Mouse (Mus musculus) neural tube, embryonic 11.5 days (tissue): ENCODE measurements at regions not wholly inside any gene's neighbourhood (a gene's known extent, or its start where the extent isn't known, plus 50 kb on each side); places are given as distances from the start of the nearest gene placed in this dataset.
"Not testable (repeated sequence)": the region's sequence is repeated elsewhere in the genome, so short reads cannot be mapped to it uniquely, and the experiment has no call there.

Experiments
- ATAC-seq: fragments of 200-750 bp; cut with Nextera tagmentation; 2 replicates; pipeline ENCODE4 v1.8.0; 2017; ENCODE audit warnings: moderate number of reproducible peaks, mild to moderate bottlenecking, moderate TSS enrichment, moderate library complexity; ENCODE audit not compliant: insufficient read depth, low FRiP score, low TSS enrichment
- DNase-seq: peaks from one replicate; pipeline ENCODE4 v3.0.0-alpha.2; 2015; ENCODE audit warnings: low spot score
- H3K27ac ChIP-seq: fragments of 300-500 bp; sonication (generic); 2 replicates; pipeline ENCODE4 v1.5.1; 2014; ENCODE audit warnings: low read depth, mild to moderate bottlenecking, low read length
- H3K27me3 ChIP-seq: fragments of 300-500 bp; sonication (generic); 2 replicates; pipeline ENCODE4 v1.6.1; 2014; ENCODE audit warnings: mild to moderate bottlenecking, low read length, mixed read lengths; ENCODE audit not compliant: control insufficient read depth, insufficient read depth
- H3K36me3 ChIP-seq: fragments of 300-500 bp; sonication (generic); 2 replicates; pipeline ENCODE4 v1.6.1; 2014; ENCODE audit warnings: mild to moderate bottlenecking, low read length, moderate library complexity, mixed read lengths; ENCODE audit not compliant: control insufficient read depth, insufficient read depth
- H3K4me1 ChIP-seq: fragments of 300-500 bp; sonication (generic); 2 replicates; pipeline ENCODE4 v1.6.1; 2014; ENCODE audit warnings: low read length, mixed read lengths; ENCODE audit not compliant: control insufficient read depth, insufficient read depth
- H3K4me2 ChIP-seq: fragments of 300-500 bp; sonication (generic); 2 replicates; pipeline ENCODE4 v1.6.1; 2014; ENCODE audit warnings: low read depth, mild to moderate bottlenecking, moderate library complexity
- H3K4me3 ChIP-seq: fragments of 300-500 bp; sonication (generic); 2 replicates; pipeline ENCODE4 v1.5.1; 2014; ENCODE audit warnings: low read depth, low read length
- H3K9ac ChIP-seq: fragments of 300-500 bp; sonication (generic); 2 replicates; pipeline ENCODE4 v1.6.1; 2014; ENCODE audit warnings: mild to moderate bottlenecking, low read length
- H3K9me3 ChIP-seq: fragments of 300-500 bp; sonication (generic); 2 replicates; pipeline ENCODE4 v1.6.1; 2016; ENCODE audit warnings: low read length; ENCODE audit not compliant: control insufficient read depth
- WGBS: fragments of 180-500 bp; shearing (Covaris S2); extraction: QIAGEN DNeasy Blood & Tissue Kit; methylation state at CpG from one replicate; pipeline ENCODE4 v1.1.7; 2014; 5-methylcytosine and 5-hydroxymethylcytosine counted together

DNA sequence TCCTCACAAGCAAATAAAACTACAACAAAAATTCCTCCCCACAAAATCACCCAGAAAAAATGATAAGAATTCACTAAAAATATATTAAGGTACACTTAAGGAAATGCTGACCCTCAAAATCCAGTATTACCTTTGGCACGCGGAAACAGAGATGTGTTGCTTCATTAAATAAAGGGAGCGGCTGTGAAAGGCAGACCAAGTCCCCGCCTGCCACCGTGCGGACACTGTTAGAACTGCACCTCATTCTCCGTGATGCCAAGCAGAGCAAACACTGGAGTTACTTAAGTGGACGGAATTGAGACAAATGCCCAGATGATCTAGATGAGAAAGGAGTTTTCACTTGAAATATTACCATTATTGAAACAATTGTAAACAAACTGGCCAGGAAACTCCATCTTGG lies 1839.1 kb downstream of the 9330182O14Rik start:
- DNase-seq (peak; percentile 79), ATAC-seq (peak; percentile 83; the same call in 1 of the 2 replicates)
- H3K9ac ChIP-seq, result no peak overlapping the region
- no peaks in the 10 kb centered on the region for H3K9me3 ChIP-seq
- H3K4me3 ChIP-seq, result no peak overlapping the region
- H3K4me1 ChIP-seq, result no peaks in the 10 kb centered on the region
- H3K27ac ChIP-seq, result no peak overlapping the region
- no peak overlapping the region for H3K4me2 ChIP-seq
- 3% methylated on average over 8 of the region's 8 CpGs for WGBS
- H3K27me3 ChIP-seq, result no peaks in the 10 kb centered on the region
- H3K36me3 ChIP-seq, result no peaks in the 10 kb centered on the region

DNA sequence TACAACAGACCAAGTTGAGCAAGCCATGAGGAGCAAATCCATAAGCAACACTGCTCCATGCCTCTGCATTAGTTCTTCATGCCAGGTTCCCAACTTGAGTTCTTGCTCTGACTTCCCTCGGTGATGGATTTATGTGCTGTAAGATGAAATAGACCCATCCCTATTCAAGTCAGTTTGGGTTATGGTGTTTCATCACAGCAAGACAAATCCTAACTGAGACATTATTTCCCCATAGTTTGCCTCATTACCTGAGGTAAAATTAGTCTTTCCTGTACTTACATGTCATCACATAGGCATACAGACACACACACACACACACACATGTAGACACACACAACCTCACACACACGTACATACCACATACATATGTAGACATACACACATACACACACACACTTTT lies 1843.0 kb downstream of the 9330182O14Rik start:
- no peak for DNase-seq
- Histone ChIP-seq H3K9ac (no peak overlapping the region), H3K4me1 (no peaks in the 10 kb centered on the region), H3K36me3 (no peaks in the 10 kb centered on the region), H3K27ac (no peak overlapping the region), H3K4me3 (no peak overlapping the region), H3K27me3 (no peaks in the 10 kb centered on the region), H3K9me3 (no peaks in the 10 kb centered on the region), H3K4me2 (no peak overlapping the region)
- 98% methylated on average over 2 of the region's 2 CpGs for WGBS
- no peak for ATAC-seq

GRCm38 (mm10) chr15:41977649-41978231 lies 1843.6 kb downstream of the 9330182O14Rik start:
- Histone ChIP-seq H3K27ac (no peak overlapping the region), H3K9ac (no peak overlapping the region), H3K4me2 (no peak overlapping the region), H3K4me3 (no peak overlapping the region), H3K9me3 (no peaks in the 10 kb centered on the region), H3K4me1 (no peaks in the 10 kb centered on the region), H3K27me3 (no peaks in the 10 kb centered on the region), H3K36me3 (no peaks in the 10 kb centered on the region)
- ATAC-seq (no peak), DNase-seq (no peak)
- WGBS, result 97% methylated on average over 12 of the region's 12 CpGs

GRCm38 (mm10) chr15:41983261-41983660 lies 1849.1 kb downstream of the 9330182O14Rik start:
- WGBS, result 82% methylated on average over 6 of the region's 6 CpGs
- DNase-seq, result no peak

GRCm38 (mm10) chr15:41984267-41984666 lies 1850.1 kb downstream of the 9330182O14Rik start:
- no peaks in the 10 kb centered on the region for H3K36me3 ChIP-seq
- WGBS, result 85% methylated on average over 4 of the region's 4 CpGs
- no peak overlapping the region for H3K27ac ChIP-seq
- H3K4me3 ChIP-seq, result no peak overlapping the region
- no peak overlapping the region for H3K9ac ChIP-seq
- H3K4me1 ChIP-seq, result no peaks in the 10 kb centered on the region
- H3K9me3 ChIP-seq, result no peaks in the 10 kb centered on the region
- H3K27me3 ChIP-seq, result no peaks in the 10 kb centered on the region
- ATAC-seq (no peak), DNase-seq (no peak)
- H3K4me2 ChIP-seq, result no peak overlapping the region

More at GRCm38 (mm10) chr15:41983261-41983660, 1849.1 kb downstream of the 9330182O14Rik start:
- no peak overlapping the region for H3K4me3 ChIP-seq
- no peaks in the 10 kb centered on the region for H3K27me3 ChIP-seq
- ATAC-seq, result no peak
- H3K36me3 ChIP-seq, result no peaks in the 10 kb centered on the region
- no peaks in the 10 kb centered on the region for H3K9me3 ChIP-seq
- no peak overlapping the region for H3K9ac ChIP-seq
- no peak overlapping the region for H3K4me2 ChIP-seq
- H3K27ac ChIP-seq, result no peak overlapping the region
- H3K4me1 ChIP-seq, result no peaks in the 10 kb centered on the region

DNA sequence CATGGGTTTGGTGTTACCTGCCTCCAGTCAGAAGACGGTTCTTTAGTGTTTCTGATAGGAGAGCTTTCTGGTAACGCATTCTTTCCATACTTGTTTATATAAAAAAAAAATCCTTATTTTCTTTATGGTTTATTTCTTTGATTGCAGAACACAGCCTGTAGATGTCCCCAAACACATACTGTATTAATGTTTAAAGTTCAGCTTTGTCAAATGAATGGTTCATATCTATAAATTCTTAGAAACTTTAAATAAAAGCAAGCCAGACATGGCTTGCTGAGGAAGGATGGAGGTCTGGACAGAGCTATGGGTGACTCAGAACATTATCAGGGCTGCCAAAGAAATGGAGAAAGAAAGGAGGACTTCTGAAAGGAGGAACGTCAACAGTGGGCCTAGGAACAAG lies 1852.1 kb downstream of the 9330182O14Rik start:
- H3K4me2 ChIP-seq, result no peak overlapping the region
- ATAC-seq, result no peak
- H3K36me3 ChIP-seq, result no peaks in the 10 kb centered on the region
- H3K9me3 ChIP-seq, result no peaks in the 10 kb centered on the region
- H3K4me3 ChIP-seq, result no peak overlapping the region
- H3K9ac ChIP-seq, result no peak overlapping the region
- WGBS, result 93% methylated on average over 3 of the region's 3 CpGs
- no peak overlapping the region for H3K27ac ChIP-seq
- H3K4me1 ChIP-seq, result no peaks in the 10 kb centered on the region
- DNase-seq, result no peak
- no peaks in the 10 kb centered on the region for H3K27me3 ChIP-seq

GRCm38 (mm10) chr15:41989065-41989464 lies 1854.9 kb downstream of the 9330182O14Rik start:
- DNase-seq, result no peak
- Histone ChIP-seq H3K36me3 (no peaks in the 10 kb centered on the region), H3K4me3 (no peak overlapping the region), H3K4me2 (no peak overlapping the region), H3K4me1 (no peaks in the 10 kb centered on the region), H3K27ac (no peak overlapping the region), H3K9me3 (no peaks in the 10 kb centered on the region), H3K9ac (no peak overlapping the region), H3K27me3 (no peaks in the 10 kb centered on the region)
- no peak for ATAC-seq
- WGBS, result 68% methylated on average over 2 of the region's 2 CpGs

DNA sequence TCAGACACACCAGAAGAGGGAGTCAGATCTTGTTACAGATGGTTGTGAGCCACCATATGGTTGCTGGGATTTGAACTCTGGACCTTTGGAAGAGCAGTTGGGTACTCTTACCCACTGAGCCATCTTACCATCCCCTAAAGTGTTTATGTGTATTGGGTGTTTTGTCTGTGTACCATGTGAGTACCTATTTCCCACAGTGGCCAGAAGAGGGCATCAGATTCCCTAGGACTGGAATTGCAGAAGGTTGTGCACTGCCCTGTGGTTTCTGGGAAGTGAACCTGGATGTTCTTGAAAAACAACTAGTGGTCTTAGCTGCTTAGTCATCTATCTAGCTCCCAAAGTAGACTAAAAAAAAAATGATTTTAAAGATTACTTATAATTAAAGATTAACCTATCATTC lies 1857.7 kb downstream of the 9330182O14Rik start:
- no peak for DNase-seq
- H3K9me3 ChIP-seq, result no peaks in the 10 kb centered on the region
- no peak overlapping the region for H3K4me3 ChIP-seq
- no peak overlapping the region for H3K27ac ChIP-seq
- no peaks in the 10 kb centered on the region for H3K4me1 ChIP-seq
- no peak overlapping the region for H3K4me2 ChIP-seq
- no peak for ATAC-seq
- H3K27me3 ChIP-seq, result no peaks in the 10 kb centered on the region
- no peaks in the 10 kb centered on the region for H3K36me3 ChIP-seq
- H3K9ac ChIP-seq, result no peak overlapping the region

GRCm38 (mm10) chr15:42032286-42032685 lies 1898.1 kb downstream of the 9330182O14Rik start:
- H3K9ac ChIP-seq, H3K27ac ChIP-seq, H3K36me3 ChIP-seq, H3K4me2 ChIP-seq, H3K27me3 ChIP-seq, ATAC-seq, DNase-seq, H3K4me3 ChIP-seq, H3K9me3 ChIP-seq, H3K4me1 ChIP-seq: not testable (repeated sequence)
- WGBS, result 96% methylated on average over 12 of the region's 12 CpGs
